ENCODE assay signal across 34 mouse cellular contexts in the genomic region with DNA sequence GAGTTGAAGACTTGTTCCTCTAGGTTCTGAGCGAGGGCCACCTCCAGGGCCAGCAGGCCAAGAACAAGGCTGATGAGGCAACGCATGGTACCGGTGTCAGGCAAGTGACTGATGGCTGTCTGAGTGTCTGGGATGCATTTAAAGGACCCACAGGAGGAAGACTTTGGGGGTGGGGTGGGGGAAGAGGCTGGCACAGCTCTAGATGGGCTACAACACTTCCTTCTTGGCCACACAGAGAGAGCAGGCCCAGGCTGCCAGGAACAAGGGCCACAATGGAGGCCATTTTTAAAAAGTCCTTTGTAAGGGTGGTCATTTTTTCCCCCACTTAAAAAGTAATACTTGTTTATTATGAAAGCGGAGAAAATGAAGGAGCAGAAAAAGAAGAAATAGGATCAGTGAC. TPM values are rescaled to one million over a fixed set of nuclear protein-coding genes. Genes with fewer than 3 reads are reported as not detected.
"Had no signal": no experiment of that assay in that cellular context is flagged by ENCODE, and none has a peak within 500 bp of the region (broad histone marks: within the 10 kb centered on the region; RNA-seq: fewer than 3 reads in every experiment).

TSS of gene Wap (minus strand) at position 101 of the 400 bp plus-strand sequence.

- H3K9me3 ChIP-seq: limb, embryonic 10.5 days; limb, embryonic 12.5 days; limb, embryonic 13.5 days; limb, embryonic 15.5 days; liver, embryonic 12.5 days; liver, embryonic 13.5 days; liver, embryonic 15.5 days; lung, embryonic 15.5 days; megakaryocyte, embryonic 14.5 days; midbrain, embryonic 10.5 days; midbrain, embryonic 12.5 days; midbrain, embryonic 13.5 days; midbrain, embryonic 15.5 days; neural tube, embryonic 12.5 days had no signal

- H3K4me2 ChIP-seq: limb, embryonic 12.5 days; limb, embryonic 13.5 days; limb, embryonic 15.5 days; liver, embryonic 11.5 days; liver, embryonic 12.5 days; liver, embryonic 13.5 days; liver, embryonic 15.5 days; lung, embryonic 14.5 days; lung, embryonic 15.5 days; midbrain, embryonic 11.5 days; midbrain, embryonic 12.5 days; midbrain, embryonic 13.5 days; midbrain, embryonic 15.5 days; neural tube, embryonic 12.5 days had no signal

- H3K4me1 ChIP-seq: limb, embryonic 10.5 days; limb, embryonic 12.5 days; limb, embryonic 13.5 days; limb, embryonic 15.5 days; liver, embryonic 12.5 days; liver, embryonic 13.5 days; liver, embryonic 15.5 days; lung, embryonic 15.5 days; midbrain, embryonic 10.5 days; midbrain, embryonic 12.5 days; midbrain, embryonic 13.5 days; midbrain, embryonic 15.5 days; neural tube, embryonic 12.5 days had no signal

- H3K4me3 ChIP-seq: limb, embryonic 10.5 days; limb, embryonic 12.5 days; limb, embryonic 13.5 days; limb, embryonic 15.5 days; liver, embryonic 12.5 days; liver, embryonic 13.5 days; liver, embryonic 15.5 days; lung, embryonic 15.5 days; megakaryocyte, embryonic 14.5 days; midbrain, embryonic 10.5 days; midbrain, embryonic 12.5 days; midbrain, embryonic 13.5 days; midbrain, embryonic 15.5 days; myocyte; neural tube, embryonic 12.5 days had no signal

- DNase-seq: left cerebral cortex, postnatal 4 days; liver; liver, embryonic 13.5 days; liver, postnatal 0 days; lung, adult 2 months; lung, embryonic 14.5 days; midbrain, embryonic 14.5 days had no signal

- H3K9ac ChIP-seq: limb, embryonic 12.5 days; limb, embryonic 13.5 days; limb, embryonic 15.5 days; liver, embryonic 12.5 days; liver, embryonic 13.5 days; liver, embryonic 14.5 days; liver, embryonic 15.5 days; liver, postnatal 0 days; lung, embryonic 14.5 days; lung, embryonic 15.5 days; midbrain, embryonic 12.5 days; midbrain, embryonic 13.5 days; midbrain, embryonic 15.5 days; neural tube, embryonic 12.5 days had no signal

- H3K36me3 ChIP-seq: limb, embryonic 10.5 days; limb, embryonic 12.5 days; limb, embryonic 13.5 days; limb, embryonic 15.5 days; liver, embryonic 12.5 days; liver, embryonic 13.5 days; liver, embryonic 15.5 days; lung, embryonic 15.5 days; midbrain, embryonic 10.5 days; midbrain, embryonic 12.5 days; midbrain, embryonic 13.5 days; midbrain, embryonic 15.5 days; neural tube, embryonic 12.5 days had no signal

- H3K27ac ChIP-seq: limb, embryonic 10.5 days; limb, embryonic 12.5 days; limb, embryonic 13.5 days; limb, embryonic 15.5 days; liver, embryonic 12.5 days; liver, embryonic 13.5 days; liver, embryonic 14.5 days; liver, embryonic 15.5 days; lung, embryonic 15.5 days; macrophage; midbrain, embryonic 10.5 days; midbrain, embryonic 12.5 days; midbrain, embryonic 13.5 days; midbrain, embryonic 15.5 days; neural tube, embryonic 12.5 days had no signal

- H3K27me3 ChIP-seq: limb, embryonic 12.5 days; limb, embryonic 13.5 days; limb, embryonic 15.5 days; liver, embryonic 12.5 days; liver, embryonic 13.5 days; liver, embryonic 15.5 days; lung, embryonic 15.5 days; midbrain, embryonic 12.5 days; midbrain, embryonic 13.5 days; midbrain, embryonic 15.5 days; neural tube, embryonic 12.5 days had no signal

- ATAC-seq: liver, embryonic 12.5 days; liver, postnatal 0 days; midbrain, embryonic 13.5 days; midbrain, embryonic 15.5 days; midbrain, embryonic 16.5 days had no signal

RNA-seq across cellular contexts. Expression of gene Wap, which starts in this region (rescaled TPM):
- polyA plus RNA-seq: limb, embryonic 10.5 days; limb, embryonic 11.5 days; limb, embryonic 12.5 days; limb, embryonic 13.5 days; limb, embryonic 14.5 days; limb, embryonic 15.5 days; liver, adult 2 months; liver, embryonic 11.5 days; liver, embryonic 12.5 days; liver, embryonic 13.5 days; liver, embryonic 14.5 days; liver, embryonic 15.5 days; liver, embryonic 16.5 days; liver, postnatal 0 days; lung, adult 2 months; lung, embryonic 14.5 days; lung, embryonic 15.5 days; lung, embryonic 16.5 days; lung, postnatal 0 days; macrophage; midbrain, embryonic 10.5 days; midbrain, embryonic 11.5 days; midbrain, embryonic 12.5 days; midbrain, embryonic 13.5 days; midbrain, embryonic 14.5 days; midbrain, embryonic 15.5 days; midbrain, embryonic 16.5 days; midbrain, postnatal 0 days; myocyte; neural tube, embryonic 11.5 days; neural tube, embryonic 12.5 days had no signal
